Mouse (Mus musculus) MEL (cell line): ENCODE measurements around the gene Thumpd2.

Source experiments
- CHD2 ChIP-seq: IDR thresholded peaks from 2 replicates; pipeline ENCODE4 v1.6.1; 2011; ENCODE audit warnings: low read length, improper control_type of control experiment
- GATA1 ChIP-seq: IDR thresholded peaks from 2 replicates; pipeline ENCODE4 v1.6.1; 2011; ENCODE audit warnings: low read depth, low read length, improper control_type of control experiment
- MAX ChIP-seq: IDR thresholded peaks from 2 replicates; pipeline ENCODE4 v1.6.1; 2011; ENCODE audit warnings: low read length, improper control_type of control experiment

GRCm38 (mm10) chr17:81032957-81033356 is 31.9 kb downstream of the Thumpd2 start:
- TF ChIP-seq CHD2 (no peak), MAX (no peak), GATA1 (peak; percentile 33; the same call in 1 of the 2 replicates)
